Mouse (Mus musculus) hindbrain, embryonic 16.5 days (tissue): Measurements from ENCODE around the gene Serpina16. TPM values are rescaled to one million over a fixed set of nuclear protein-coding genes. Genes with fewer than 3 reads are reported as not detected.
"Not testable (repeated sequence)": the region's sequence is repeated elsewhere in the genome, so short reads cannot be mapped to it uniquely, and the experiment has no call there.

Experiments used
- ATAC-seq: fragments of 200-750 bp; cut with Nextera tagmentation; 2 replicates; pipeline ENCODE4 v1.8.0; 2017; ENCODE audit warnings: moderate TSS enrichment, moderate library complexity
- H3K27ac ChIP-seq: fragments of 300-500 bp; sonication (generic); 2 replicates; pipeline ENCODE4 v1.5.1; 2014; ENCODE audit warnings: low read depth, mild to moderate bottlenecking, control low read depth, low read length, moderate library complexity
- H3K27me3 ChIP-seq: fragments of 300-500 bp; sonication (generic); replicated peaks from 2 replicates; pipeline ENCODE4 v1.6.1; 2014; ENCODE audit warnings: low read length; ENCODE audit not compliant: control insufficient read depth, insufficient read depth
- H3K36me3 ChIP-seq: fragments of 300-500 bp; sonication (generic); 2 replicates; pipeline ENCODE4 v1.6.1; 2014; ENCODE audit warnings: mild to moderate bottlenecking, low read length, moderate library complexity, mixed read lengths; ENCODE audit not compliant: control insufficient read depth, insufficient read depth
- H3K4me1 ChIP-seq: fragments of 300-500 bp; sonication (generic); 2 replicates; pipeline ENCODE4 v1.6.1; 2014; ENCODE audit warnings: low read depth, low read length; ENCODE audit not compliant: control insufficient read depth, insufficient read depth
- H3K4me2 ChIP-seq: fragments of 300-500 bp; sonication (generic); 2 replicates; pipeline ENCODE4 v1.6.1; 2014; ENCODE audit warnings: mild to moderate bottlenecking, low read length, control low read depth, moderate library complexity
- H3K4me3 ChIP-seq: fragments of 300-500 bp; sonication (generic); 2 replicates; pipeline ENCODE4 v1.5.1; 2014; ENCODE audit warnings: mild to moderate bottlenecking, low read length, control low read depth, moderate library complexity
- H3K9ac ChIP-seq: fragments of 300-500 bp; sonication (generic); 2 replicates; pipeline ENCODE4 v1.6.1; 2014; ENCODE audit warnings: low read depth, mild to moderate bottlenecking, control low read depth, low read length, moderate library complexity
- H3K9me3 ChIP-seq: fragments of 300-500 bp; sonication (generic); 2 replicates; pipeline ENCODE4 v1.6.1; 2014; ENCODE audit warnings: mild to moderate bottlenecking, low read length, moderate library complexity; ENCODE audit not compliant: control insufficient read depth
- WGBS: fragments of 180-500 bp; shearing (Covaris S2); extraction: QIAGEN DNeasy Blood & Tissue Kit; methylation state at CpG from one replicate; pipeline ENCODE4 v1.1.7; 2014; 5-methylcytosine and 5-hydroxymethylcytosine counted together
- polyA plus RNA-seq: library from polyadenylated mRNA; unstranded; fragments of >200 nt; fragmentation: Nextera tagmentation; extraction: Ambion mirVana; gene quantifications from 2 replicates; pipeline ENCODE4 v1.2.1, GENCODE M21; 2015

Serpina16 gene
- polyA plus RNA-seq, 1 experiment from 2014 or later, result not detected

GRCm38 (mm10) chr12:103686050-103686449 is 10.1 kb upstream of the Serpina16 start:
- H3K9me3 ChIP-seq, result no peaks in the 10 kb centered on the region
- no peak overlapping the region for H3K27ac ChIP-seq
- no peak overlapping the region for H3K4me2 ChIP-seq
- WGBS, result 78% methylated on average over 3 of the region's 3 CpGs
- H3K27me3 ChIP-seq, result no peaks in the 10 kb centered on the region
- H3K4me1 ChIP-seq, result no peaks in the 10 kb centered on the region
- H3K36me3 ChIP-seq, result no peaks in the 10 kb centered on the region
- ATAC-seq, result no peak
- no peak overlapping the region for H3K4me3 ChIP-seq
- no peak overlapping the region for H3K9ac ChIP-seq

DNA sequence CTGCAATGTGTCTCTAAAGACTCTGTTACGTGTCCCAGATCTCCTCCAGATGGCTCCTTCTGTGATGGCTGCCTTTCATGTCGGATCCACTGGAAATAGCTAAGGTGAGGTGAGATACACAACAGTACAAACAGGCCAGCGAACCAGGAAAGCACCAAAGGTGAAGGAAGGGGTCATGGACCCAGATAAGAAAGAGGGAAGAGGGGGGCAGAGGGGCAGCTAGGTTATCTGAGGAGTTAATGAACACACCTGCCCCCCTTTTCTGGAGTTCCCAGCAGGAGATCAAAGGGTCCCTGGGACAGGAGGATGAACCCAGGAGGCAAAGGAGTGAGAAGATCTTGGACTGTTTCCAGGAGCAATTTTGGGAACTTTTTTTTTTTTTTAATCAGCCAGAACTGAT is 9.4 kb upstream of the Serpina16 start:
- H3K9ac ChIP-seq, result no peak overlapping the region
- H3K9me3 ChIP-seq, result no peaks in the 10 kb centered on the region
- 81% methylated on average over 3 of the region's 3 CpGs for WGBS
- ATAC-seq, result no peak
- no peak overlapping the region for H3K4me2 ChIP-seq
- H3K4me1 ChIP-seq, result no peaks in the 10 kb centered on the region
- H3K4me3 ChIP-seq, result no peak overlapping the region
- H3K27me3 ChIP-seq, result no peaks in the 10 kb centered on the region
- no peaks in the 10 kb centered on the region for H3K36me3 ChIP-seq
- H3K27ac ChIP-seq, result no peak overlapping the region

DNA sequence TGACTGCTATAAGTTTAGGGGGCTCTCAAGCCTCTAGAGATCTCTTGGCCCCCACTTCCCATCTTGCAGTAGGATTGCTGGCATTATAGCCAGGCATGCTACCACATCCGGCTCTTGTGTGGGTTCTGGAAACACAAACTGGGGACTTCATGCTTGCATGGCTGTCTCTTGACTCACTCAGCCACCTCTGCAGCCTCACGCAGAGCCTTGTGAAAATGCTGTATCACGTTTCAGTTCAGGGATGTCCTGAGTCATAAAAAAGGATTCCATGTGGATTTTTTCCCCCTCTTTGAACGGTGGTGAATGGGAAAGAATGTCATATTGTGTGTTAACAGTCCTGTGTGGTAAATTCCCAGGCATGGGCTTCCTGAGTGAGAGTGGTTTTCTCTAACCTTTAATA is 7.8 kb upstream of the Serpina16 start:
- Histone ChIP-seq H3K4me2 (no peak overlapping the region), H3K36me3 (no peaks in the 10 kb centered on the region), H3K9ac (no peak overlapping the region), H3K4me1 (no peaks in the 10 kb centered on the region), H3K9me3 (no peaks in the 10 kb centered on the region), H3K4me3 (no peak overlapping the region), H3K27me3 (no peaks in the 10 kb centered on the region), H3K27ac (no peak overlapping the region)
- 76% methylated on average over 4 of the region's 4 CpGs for WGBS
- no peak for ATAC-seq

DNA sequence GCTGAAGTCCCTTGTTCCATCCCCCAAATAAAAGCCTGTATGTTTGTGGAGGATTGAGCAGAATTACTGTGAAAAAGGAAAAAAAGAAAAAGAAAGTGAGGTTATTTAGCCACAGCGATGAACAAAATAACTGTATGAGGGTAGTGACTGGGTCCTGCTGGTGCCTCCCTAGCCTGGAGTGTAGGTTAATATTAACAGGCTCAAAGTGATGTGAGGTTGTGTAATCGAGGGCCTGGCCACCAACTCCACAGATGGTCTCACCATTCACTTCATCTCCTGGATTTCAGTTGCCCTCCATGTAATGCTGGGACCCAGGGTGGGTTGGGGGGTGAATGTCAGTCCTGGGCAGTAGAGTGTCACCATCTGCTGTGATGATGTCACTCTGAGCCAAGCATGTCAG is 5.8 kb upstream of the Serpina16 start:
- 78% methylated on average over 2 of the region's 2 CpGs for WGBS

DNA sequence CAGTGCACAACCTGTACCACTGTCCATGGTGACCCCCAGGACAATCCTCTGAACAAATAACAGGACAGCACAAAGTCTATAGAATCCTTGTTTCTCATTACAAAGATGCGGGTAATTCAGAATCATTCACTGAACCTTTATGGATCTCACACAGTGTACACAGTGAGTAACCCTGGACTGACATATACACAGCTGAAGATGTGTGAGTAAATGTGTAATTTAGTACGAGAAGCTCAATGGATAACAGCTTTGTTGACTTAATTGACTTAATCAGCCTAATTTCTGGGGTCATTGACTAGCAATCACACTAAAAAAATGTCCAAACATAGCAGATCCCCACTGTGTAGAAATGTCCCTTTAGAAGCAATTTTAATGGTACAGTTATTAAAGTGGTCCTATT is 5.2 kb upstream of the Serpina16 start:
- ATAC-seq, result no peak
- no peak overlapping the region for H3K9ac ChIP-seq
- H3K4me3 ChIP-seq, result no peak overlapping the region
- no peak overlapping the region for H3K27ac ChIP-seq
- H3K27me3 ChIP-seq, result no peaks in the 10 kb centered on the region
- no peak overlapping the region for H3K4me2 ChIP-seq
- no peaks in the 10 kb centered on the region for H3K36me3 ChIP-seq
- 85% methylated on average over 2 of the region's 2 CpGs for WGBS
- no peaks in the 10 kb centered on the region for H3K4me1 ChIP-seq
- no peaks in the 10 kb centered on the region for H3K9me3 ChIP-seq

More for the DNA sequence above, 5.8 kb upstream of the Serpina16 start:
- Histone ChIP-seq H3K9ac (no peak overlapping the region), H3K9me3 (no peaks in the 10 kb centered on the region), H3K4me1 (no peaks in the 10 kb centered on the region), H3K27me3 (no peaks in the 10 kb centered on the region), H3K36me3 (no peaks in the 10 kb centered on the region), H3K4me3 (no peak overlapping the region), H3K4me2 (no peak overlapping the region), H3K27ac (no peak overlapping the region)
- ATAC-seq, result no peak

DNA sequence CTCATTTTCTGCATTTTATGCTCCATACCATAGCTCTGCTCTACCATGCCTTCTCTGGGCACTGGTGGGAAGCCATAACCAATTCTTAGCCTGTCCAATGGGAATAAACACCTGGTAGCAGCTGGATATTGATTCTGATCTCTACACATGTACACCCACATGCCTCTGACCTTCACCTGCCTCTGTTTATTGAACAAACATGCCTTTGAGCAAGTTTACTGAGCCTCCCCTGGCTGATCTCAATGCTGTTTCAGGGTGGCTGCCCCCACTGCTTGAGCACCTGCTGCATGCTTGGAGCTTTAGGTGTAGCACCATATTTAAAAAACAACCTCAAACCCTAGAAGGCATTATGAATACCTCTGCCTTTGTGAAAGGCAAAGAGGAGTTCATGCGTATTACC is 3.9 kb upstream of the Serpina16 start:
- not testable (repeated sequence) for H3K4me1 ChIP-seq, H3K27me3 ChIP-seq, H3K9ac ChIP-seq, H3K4me2 ChIP-seq, H3K36me3 ChIP-seq, H3K27ac ChIP-seq, H3K4me3 ChIP-seq, ATAC-seq, H3K9me3 ChIP-seq
- WGBS, result 96% methylated on average over 1 of the region's 1 CpGs

GRCm38 (mm10) chr12:103673179-103673578 is 2.8 kb downstream of the Serpina16 start:
- Histone ChIP-seq H3K27me3 (no peaks in the 10 kb centered on the region), H3K36me3 (no peaks in the 10 kb centered on the region), H3K4me2 (no peak overlapping the region), H3K4me3 (no peak overlapping the region), H3K9ac (no peak overlapping the region), H3K9me3 (no peaks in the 10 kb centered on the region), H3K4me1 (no peaks in the 10 kb centered on the region), H3K27ac (no peak overlapping the region)
- ATAC-seq, result no peak
- 63% methylated on average over 2 of the region's 2 CpGs for WGBS

- ATAC-seq, result no peak
- Histone ChIP-seq H3K9ac (no peak overlapping the region), H3K9me3 (no peaks in the 10 kb centered on the region), H3K4me2 (no peak overlapping the region), H3K27me3 (no peaks in the 10 kb centered on the region), H3K4me3 (no peak overlapping the region), H3K36me3 (no peaks in the 10 kb centered on the region), H3K4me1 (no peaks in the 10 kb centered on the region), H3K27ac (no peak overlapping the region)
- WGBS, result 85% methylated on average over 3 of the region's 3 CpGs
These were observed 4.5 kb downstream of the Serpina16 start for GRCm38 (mm10) chr12:103671483-103671882.

DNA sequence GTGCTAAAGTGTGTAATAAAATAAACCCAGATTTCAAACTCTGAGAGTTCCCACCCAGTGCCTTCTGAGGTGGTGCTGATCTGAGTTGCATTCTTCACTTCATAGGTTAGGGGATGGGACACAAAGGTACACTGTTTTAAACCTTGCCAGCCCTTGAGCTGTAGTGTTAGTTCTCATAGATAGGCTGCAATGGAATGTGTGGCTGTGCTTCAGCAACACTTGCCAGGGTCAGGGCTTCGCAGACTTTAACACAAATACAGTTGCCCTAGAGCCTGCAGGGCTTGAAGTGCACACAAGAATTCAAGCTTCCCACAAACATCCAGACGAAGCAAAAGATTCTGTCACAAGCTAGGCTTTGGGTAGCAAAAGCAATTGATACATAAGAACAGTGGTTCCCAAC is 5.0 kb downstream of the Serpina16 start:
- no peaks in the 10 kb centered on the region for H3K36me3 ChIP-seq
- no peak overlapping the region for H3K27ac ChIP-seq
- no peak for ATAC-seq
- H3K9ac ChIP-seq, result no peak overlapping the region
- no peaks in the 10 kb centered on the region for H3K27me3 ChIP-seq
- H3K9me3 ChIP-seq, result peaks cover 3% of the 10 kb centered on the region
- no peak overlapping the region for H3K4me2 ChIP-seq
- WGBS, result 75% methylated on average over 2 of the region's 2 CpGs
- H3K4me1 ChIP-seq, result no peaks in the 10 kb centered on the region
- H3K4me3 ChIP-seq, result no peak overlapping the region

DNA sequence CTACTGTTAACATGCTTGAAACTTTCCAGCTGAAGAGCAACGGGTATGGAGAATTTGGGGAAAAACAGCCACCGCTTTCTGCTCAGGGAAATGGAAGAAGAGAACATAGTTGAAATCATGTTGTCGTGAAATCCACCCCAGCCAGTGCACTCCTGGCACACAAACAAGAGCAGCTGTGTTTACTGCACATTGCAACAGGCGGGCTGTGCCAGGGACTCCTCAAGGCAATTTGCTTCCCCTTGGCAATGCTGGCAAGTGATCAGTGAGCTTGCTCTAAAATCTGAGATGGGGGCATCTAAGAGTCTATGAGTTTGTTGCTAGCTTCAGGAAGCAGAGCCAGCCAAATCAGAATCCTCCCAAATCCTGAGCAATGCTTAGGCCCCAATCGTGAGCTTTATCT is 5.6 kb downstream of the Serpina16 start:
- peaks cover 5% of the 10 kb centered on the region for H3K9me3 ChIP-seq
- H3K27me3 ChIP-seq, result no peaks in the 10 kb centered on the region
- no peaks in the 10 kb centered on the region for H3K4me1 ChIP-seq
- ATAC-seq, result peak; percentile 74; the same call in 1 of the 2 replicates
- no peaks in the 10 kb centered on the region for H3K36me3 ChIP-seq
- H3K27ac ChIP-seq, result no peak overlapping the region
- no peak overlapping the region for H3K4me2 ChIP-seq
- no peak overlapping the region for H3K9ac ChIP-seq
- no peak overlapping the region for H3K4me3 ChIP-seq
- 78% methylated on average over 5 of the region's 5 CpGs for WGBS
